Mouse (Mus musculus) erythroblast, embryonic 14.5 days (primary cell): ENCODE measurements around the gene Cenpi. TPM values are rescaled to one million over a fixed set of nuclear protein-coding genes. Genes with fewer than 3 reads are reported as not detected.

Source experiments
- H3K27me3 ChIP-seq: 2 replicates; pipeline ENCODE4 v1.6.1; 2012; ENCODE audit warnings: inconsistent platforms; ENCODE audit not compliant: control insufficient read depth
- H3K36me3 ChIP-seq: 2 replicates; pipeline ENCODE4 v1.6.1; 2012; ENCODE audit warnings: mild to moderate bottlenecking, inconsistent platforms; ENCODE audit not compliant: control insufficient read depth
- H3K4me1 ChIP-seq: 2 replicates; pipeline ENCODE4 v1.6.1; 2012; ENCODE audit warnings: inconsistent platforms; ENCODE audit not compliant: control insufficient read depth
- H3K4me3 ChIP-seq: replicated peaks from 2 replicates; pipeline ENCODE3; 2012; ENCODE audit warnings: moderate library complexity, mild to moderate bottlenecking, inconsistent platforms
- H3K9me3 ChIP-seq: 2 replicates; pipeline ENCODE4 v1.6.1; 2012; ENCODE audit warnings: low read length, inconsistent platforms, mixed read lengths; ENCODE audit not compliant: control insufficient read depth
- GATA1 ChIP-seq: IDR thresholded peaks from 2 replicates; pipeline ENCODE4 v1.6.1; 2012; ENCODE audit warnings: low read length, inconsistent platforms, mixed read lengths
- TAL1 ChIP-seq: IDR thresholded peaks from 3 replicates; pipeline ENCODE4 v1.6.1; 2012; ENCODE audit warnings: low read length, inconsistent platforms, mixed read lengths
- polyA plus RNA-seq: library from polyadenylated mRNA; stranded (reverse); fragments of >175 nt; gene quantifications from 2 replicates; pipeline ENCODE4 v1.2.3, GENCODE M21; 2012

Gene Cenpi
- polyA plus RNA-seq, 1 experiment = 0.13 TPM

- Histone ChIP-seq H3K4me1 (no peaks in the 10 kb centered on the region), H3K27me3 (no peaks in the 10 kb centered on the region), H3K4me3 (no peak overlapping the region), H3K9me3 (no peaks in the 10 kb centered on the region), H3K36me3 (peaks cover 85% of the 10 kb centered on the region)
- TF ChIP-seq GATA1 = no peak
- no peak for TF ChIP-seq TAL1
Observed at GRCm38 (mm10) chrX:134350205-134350604, 42.3 kb downstream of the Cenpi start.

- Histone ChIP-seq H3K27me3 (no peaks in the 10 kb centered on the region), H3K36me3 (peaks cover 70% of the 10 kb centered on the region), H3K4me1 (no peaks in the 10 kb centered on the region), H3K9me3 (no peaks in the 10 kb centered on the region), H3K4me3 (no peak overlapping the region)
- TF ChIP-seq TAL1 (no peak), GATA1 (no peak)
Observed at GRCm38 (mm10) chrX:134353848-134354247, 46.0 kb downstream of the Cenpi start.

- Histone ChIP-seq H3K9me3 (no peaks in the 10 kb centered on the region), H3K36me3 (peaks cover 57% of the 10 kb centered on the region), H3K27me3 (no peaks in the 10 kb centered on the region), H3K4me1 (no peaks in the 10 kb centered on the region), H3K4me3 (no peak overlapping the region)
- TF ChIP-seq GATA1 (no peak), TAL1 (no peak)
Observed at GRCm38 (mm10) chrX:134359336-134359735, 51.5 kb downstream of the Cenpi start.

DNA sequence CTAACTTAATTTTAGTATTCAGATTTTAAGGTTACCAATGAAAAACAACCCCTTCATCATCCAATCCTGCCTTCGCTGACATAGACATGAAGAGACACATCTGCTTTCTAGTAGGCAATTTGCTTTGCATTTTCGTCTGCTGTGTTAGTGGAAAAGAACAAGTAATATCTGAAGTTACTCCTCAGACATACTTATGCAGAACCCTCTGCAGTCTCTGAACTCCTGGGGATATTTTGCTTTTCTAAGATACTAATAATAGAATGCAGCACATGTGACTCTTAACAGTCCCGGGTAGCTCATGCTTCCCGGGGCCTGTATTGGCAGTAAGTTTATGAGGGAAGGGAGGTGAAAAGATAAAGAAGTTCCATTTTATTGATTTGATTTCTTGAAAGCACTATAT is 54.3 kb downstream of the Cenpi start:
- Histone ChIP-seq H3K27me3 (no peaks in the 10 kb centered on the region), H3K4me3 (no peak overlapping the region), H3K4me1 (no peaks in the 10 kb centered on the region), H3K9me3 (no peaks in the 10 kb centered on the region), H3K36me3 (peaks cover 49% of the 10 kb centered on the region)
- no peak for TF ChIP-seq GATA1
- TF ChIP-seq TAL1 = no peak

DNA sequence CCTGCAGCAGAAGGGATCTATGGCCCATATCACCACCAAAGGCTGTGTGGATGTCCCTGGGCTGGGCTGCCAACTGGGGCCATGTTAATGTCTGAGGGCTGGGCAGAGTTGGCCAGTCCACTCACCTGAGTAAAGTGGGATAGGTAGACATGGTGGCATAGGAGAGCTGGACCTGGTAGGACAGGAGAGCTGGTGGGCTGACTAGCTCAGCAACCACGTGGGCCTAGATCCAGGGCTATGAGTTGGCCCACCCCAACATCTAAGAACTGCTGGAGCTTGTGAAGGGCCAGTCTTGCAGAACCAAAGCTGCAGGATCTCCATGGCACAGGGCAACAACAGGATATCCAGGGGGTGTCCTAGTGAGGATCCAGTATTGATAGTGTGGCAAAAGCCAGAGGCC is 57.5 kb downstream of the Cenpi start:
- Histone ChIP-seq H3K27me3 (no peaks in the 10 kb centered on the region), H3K4me3 (no peak overlapping the region), H3K9me3 (no peaks in the 10 kb centered on the region), H3K36me3 (peaks cover 34% of the 10 kb centered on the region), H3K4me1 (no peaks in the 10 kb centered on the region)
- TF ChIP-seq GATA1 (no peak), TAL1 (no peak)

- Histone ChIP-seq H3K9me3 (no peaks in the 10 kb centered on the region), H3K36me3 (peaks cover 26% of the 10 kb centered on the region), H3K4me1 (no peaks in the 10 kb centered on the region), H3K27me3 (no peaks in the 10 kb centered on the region), H3K4me3 (no peak overlapping the region)
- TF ChIP-seq GATA1 = no peak
- no peak for TF ChIP-seq TAL1
Observed at GRCm38 (mm10) chrX:134366547-134366946, 58.7 kb downstream of the Cenpi start.

DNA sequence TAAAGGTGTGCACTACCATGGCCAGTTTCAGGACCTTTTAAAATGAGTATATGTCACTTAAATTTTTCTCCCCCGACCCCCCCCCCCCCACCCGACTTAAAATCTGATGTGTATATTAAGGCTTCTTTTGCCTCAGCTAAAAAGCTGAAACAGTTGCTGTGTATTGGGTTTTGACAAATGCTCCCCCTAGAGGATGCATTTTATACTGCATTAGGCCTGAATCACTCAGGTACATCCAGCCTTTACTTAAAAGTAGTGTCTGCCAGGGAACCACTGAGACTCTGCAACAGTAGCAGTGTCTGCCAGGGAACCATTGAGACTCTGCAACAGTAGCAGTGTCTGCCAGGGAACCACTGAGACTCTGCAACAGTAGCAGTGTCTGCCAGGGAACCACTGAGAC is 63.4 kb downstream of the Cenpi start:
- Histone ChIP-seq H3K27me3 (no peaks in the 10 kb centered on the region), H3K4me3 (no peak overlapping the region), H3K36me3 (peaks cover 3% of the 10 kb centered on the region), H3K4me1 (no peaks in the 10 kb centered on the region), H3K9me3 (no peaks in the 10 kb centered on the region)
- no peak for TF ChIP-seq TAL1
- no peak for TF ChIP-seq GATA1

- no peaks in the 10 kb centered on the region for H3K4me1 ChIP-seq
- TF ChIP-seq GATA1 (no peak), TAL1 (no peak)
- no peaks in the 10 kb centered on the region for H3K9me3 ChIP-seq
Observed at GRCm38 (mm10) chrX:134374190-134374589, 66.3 kb downstream of the Cenpi start.

DNA sequence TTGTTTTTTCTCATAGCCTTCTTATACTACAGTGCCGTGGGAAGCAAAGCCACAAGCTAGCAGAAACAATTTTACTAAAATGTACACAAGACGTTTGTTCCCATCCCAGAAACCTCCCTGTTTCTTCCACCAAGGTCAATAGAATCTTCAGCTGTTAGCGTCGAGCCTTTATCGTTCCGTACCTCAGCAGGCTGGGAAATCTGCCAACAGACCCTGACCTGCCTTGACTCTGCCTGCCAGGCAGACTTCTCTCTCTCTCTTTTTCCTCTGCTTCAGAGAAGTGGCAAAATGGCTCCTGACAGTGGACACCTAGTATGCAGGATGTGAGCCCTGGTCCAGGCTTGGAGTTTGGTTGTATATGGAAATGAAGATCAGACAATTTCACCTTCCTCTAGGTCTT is 77.0 kb downstream of the Cenpi start:
- Histone ChIP-seq H3K4me1 (no peaks in the 10 kb centered on the region), H3K4me3 (no peak overlapping the region), H3K9me3 (no peaks in the 10 kb centered on the region), H3K27me3 (no peaks in the 10 kb centered on the region), H3K36me3 (no peaks in the 10 kb centered on the region)
- TF ChIP-seq TAL1 = no peak

More at GRCm38 (mm10) chrX:134374190-134374589, 66.3 kb downstream of the Cenpi start:
- Histone ChIP-seq H3K36me3 (no peaks in the 10 kb centered on the region; the same call in 1 of the 2 replicates), H3K4me3 (no peak overlapping the region), H3K27me3 (no peaks in the 10 kb centered on the region)

DNA sequence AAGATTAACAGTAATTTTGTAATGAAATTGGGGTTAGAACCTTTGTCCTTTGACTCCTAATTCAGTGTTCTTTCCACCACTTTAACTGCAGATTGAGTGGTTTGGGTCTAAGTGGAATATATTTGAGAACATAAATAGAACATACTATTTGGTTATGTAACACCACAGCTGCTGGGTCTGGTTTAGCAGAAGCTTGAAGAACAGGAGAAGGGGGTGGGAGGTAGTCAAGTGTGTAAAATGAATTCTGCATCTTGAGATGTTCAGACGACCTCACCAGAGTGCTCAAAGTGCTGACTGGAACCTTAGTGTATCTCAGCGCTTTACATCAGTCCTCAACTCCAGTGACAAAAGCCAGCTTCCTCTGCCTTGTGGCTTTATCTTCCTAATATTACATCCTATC is 91.1 kb downstream of the Cenpi start:
- TF ChIP-seq GATA1 (no peak), TAL1 (no peak)
- H3K27me3 ChIP-seq = no peaks in the 10 kb centered on the region

More for the DNA sequence above, 91.1 kb downstream of the Cenpi start:
- Histone ChIP-seq H3K4me1 (no peaks in the 10 kb centered on the region), H3K9me3 (no peaks in the 10 kb centered on the region), H3K4me3 (no peak overlapping the region), H3K36me3 (no peaks in the 10 kb centered on the region)
